Mouse (Mus musculus) cortical plate, adult 2 months (tissue): Measurements from ENCODE around the gene Ctdsp1.

ENCODE experiments used
- CTCF ChIP-seq: fragments of 200-500 bp; IDR thresholded peaks from 2 replicates; pipeline ENCODE4 v1.5.1; 2011; ENCODE audit warnings: mild to moderate bottlenecking, control low read depth, low read length; ENCODE audit not compliant: insufficient read depth; ENCODE audit errors: extremely low read depth
- POLR2A ChIP-seq: fragments of 200-500 bp; IDR thresholded peaks from 2 replicates; pipeline ENCODE4 v1.6.1; 2011; ENCODE audit warnings: mild to moderate bottlenecking, low read length, control low read depth; ENCODE audit not compliant: insufficient read depth; ENCODE audit errors: extremely low read depth

GRCm38 (mm10) chr1:74376396-74376795 lies 14.9 kb upstream of the Ctdsp1 start:
- no peak for TF ChIP-seq CTCF
- no peak for TF ChIP-seq POLR2A
